Mouse (Mus musculus) layer of hippocampus, adult 9-10 months (tissue): ENCODE results near the gene H3f3b.
A peak's percentile ranks its signal among the peaks of the same experiment; 100 is the strongest.

ENCODE experiments used
- DNase-seq: peaks from one replicate; pipeline ENCODE4 v3.0.0; 2022; ENCODE audit warnings: low spot score

Gene H3f3b

GRCm38 (mm10) chr11:116001725-116002124 is 26.0 kb downstream of the H3f3b start:
- DNase-seq = no peak

- DNase-seq = no peak
These were observed 27.2 kb downstream of the H3f3b start for GRCm38 (mm10) chr11:116000607-116001006.

GRCm38 (mm10) chr11:115999538-116000143 is 28.1 kb downstream of the H3f3b start:
- peak; percentile 62 for DNase-seq

GRCm38 (mm10) chr11:115999027-115999426 is 28.7 kb downstream of the H3f3b start:
- DNase-seq = no peak

GRCm38 (mm10) chr11:115997662-115998061 is 30.1 kb downstream of the H3f3b start:
- DNase-seq = no peak

GRCm38 (mm10) chr11:115997047-115997446 is 30.7 kb downstream of the H3f3b start:
- no peak for DNase-seq

- DNase-seq = no peak
These were observed 32.5 kb downstream of the H3f3b start for GRCm38 (mm10) chr11:115995256-115995655.

- DNase-seq = no peak
These were observed 35.7 kb downstream of the H3f3b start for GRCm38 (mm10) chr11:115992098-115992497.

- DNase-seq = no peak
These were observed 38.1 kb downstream of the H3f3b start for GRCm38 (mm10) chr11:115989686-115990085.

GRCm38 (mm10) chr11:115983291-115983690 is 44.5 kb downstream of the H3f3b start:
- DNase-seq = no peak

GRCm38 (mm10) chr11:115982472-115982871 is 45.3 kb downstream of the H3f3b start:
- DNase-seq = no peak

- no peak for DNase-seq
These were observed 52.2 kb downstream of the H3f3b start for GRCm38 (mm10) chr11:115975544-115975943.

GRCm38 (mm10) chr11:115975083-115975420 is 52.7 kb downstream of the H3f3b start:
- no peak for DNase-seq

- DNase-seq = no peak
These were observed 53.3 kb downstream of the H3f3b start, which contains the start of gene Itgb4 for GRCm38 (mm10) chr11:115974309-115975082. Gene Itgb4 (plus strand): TSS chr11:115974709.
